Mouse (Mus musculus) small intestine, adult 2 months (tissue): ENCODE results near the gene Ahsg.

Experiments used
- CTCF ChIP-seq: fragments of 200-500 bp; IDR thresholded peaks from 2 replicates; pipeline ENCODE4 v1.5.1; 2012; ENCODE audit warnings: low read depth, mild to moderate bottlenecking, control low read depth, inconsistent platforms, low read length, moderate library complexity, mixed read lengths; ENCODE audit not compliant: insufficient replicate concordance, insufficient read length; ENCODE audit errors: extremely low read depth
- POLR2A ChIP-seq: fragments of 200-500 bp; IDR thresholded peaks from 2 replicates; pipeline ENCODE4 v1.6.1; 2012; ENCODE audit warnings: low read depth, mild to moderate bottlenecking, control low read depth, inconsistent platforms, low read length, moderate library complexity

DNA sequence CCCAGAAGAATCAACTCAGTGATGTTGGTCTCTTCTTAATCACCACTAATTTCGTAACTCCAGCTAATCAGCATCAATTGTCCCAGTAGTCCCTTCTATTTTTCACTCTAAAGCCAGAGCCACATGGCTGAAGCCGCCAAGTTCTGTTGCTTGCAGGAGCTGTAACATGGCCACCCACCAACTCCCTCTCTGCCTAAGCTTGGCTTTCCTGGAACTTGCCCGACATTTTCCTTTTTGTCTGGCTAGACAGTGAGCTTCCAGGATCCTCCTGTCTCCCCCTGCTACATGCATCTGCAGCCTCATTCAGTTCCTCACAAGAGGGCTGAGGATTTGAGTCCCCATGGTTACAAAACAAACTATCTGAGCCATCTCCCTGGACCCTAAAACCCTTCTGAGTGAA is 20.9 kb downstream of the Ahsg start:
- TF ChIP-seq CTCF (no peak), POLR2A (no peak)
